Mouse (Mus musculus) hindbrain, embryonic 11.5 days (tissue): ENCODE measurements around the gene Tmem51. TPM values are rescaled to one million over a fixed set of nuclear protein-coding genes. Genes with fewer than 3 reads are reported as not detected.

Source experiments
- ATAC-seq: fragments of 200-750 bp; cut with Nextera tagmentation; 2 replicates; pipeline ENCODE4 v1.8.0; 2017; ENCODE audit warnings: mild to moderate bottlenecking, moderate TSS enrichment, moderate library complexity; ENCODE audit not compliant: low FRiP score
- DNase-seq: peaks from one replicate; pipeline ENCODE4 v3.0.0-alpha.2; 2015; ENCODE audit warnings: low spot score
- H3K27ac ChIP-seq: fragments of 300-500 bp; sonication (generic); 2 replicates; pipeline ENCODE4 v1.5.1; 2014; ENCODE audit warnings: mild to moderate bottlenecking, low read depth, low read length
- H3K27me3 ChIP-seq: fragments of 300-500 bp; sonication (generic); 2 replicates; pipeline ENCODE4 v1.6.1; 2014; ENCODE audit warnings: mild to moderate bottlenecking, low read length, moderate library complexity, mixed read lengths; ENCODE audit not compliant: control insufficient read depth, insufficient read depth
- H3K36me3 ChIP-seq: fragments of 300-500 bp; sonication (generic); 2 replicates; pipeline ENCODE4 v1.6.1; 2014; ENCODE audit warnings: mild to moderate bottlenecking, low read length, moderate library complexity, mixed read lengths; ENCODE audit not compliant: control insufficient read depth, insufficient read depth
- H3K4me1 ChIP-seq: fragments of 300-500 bp; sonication (generic); replicated peaks from 2 replicates; pipeline ENCODE4 v1.6.1; 2014; ENCODE audit warnings: low read length, mixed read lengths; ENCODE audit not compliant: control insufficient read depth, insufficient read depth
- H3K4me2 ChIP-seq: fragments of 300-500 bp; sonication (generic); replicated peaks from 2 replicates; pipeline ENCODE4 v1.6.1; 2014; ENCODE audit warnings: mild to moderate bottlenecking, low read depth, low read length
- H3K4me3 ChIP-seq: fragments of 300-500 bp; sonication (generic); 2 replicates; pipeline ENCODE4 v1.5.1; 2014; ENCODE audit warnings: low read depth, low read length
- H3K9ac ChIP-seq: fragments of 300-500 bp; sonication (generic); 2 replicates; pipeline ENCODE4 v1.6.1; 2014; ENCODE audit warnings: low read depth, low read length
- H3K9me3 ChIP-seq: fragments of 300-500 bp; sonication (generic); 2 replicates; pipeline ENCODE4 v1.6.1; 2016; ENCODE audit warnings: low read length; ENCODE audit not compliant: control insufficient read depth
- WGBS: fragments of 180-500 bp; shearing (Covaris S2); extraction: QIAGEN DNeasy Blood & Tissue Kit; methylation state at CpG from one replicate; pipeline ENCODE4 v1.1.7; 2014; 5-methylcytosine and 5-hydroxymethylcytosine counted together
- polyA plus RNA-seq: library from polyadenylated mRNA; unstranded; fragments of >200 nt; fragmentation: Nextera tagmentation; extraction: Ambion mirVana; gene quantifications from 2 replicates; pipeline ENCODE4 v1.2.1, GENCODE M21; 2014

Gene Tmem51
- polyA plus RNA-seq, 1 experiment from 2014 or later, result 8.1 TPM

GRCm38 (mm10) chr4:142068899-142069812 lies 14.9 kb downstream of the Tmem51 start:
- Histone ChIP-seq H3K4me2 (no peak overlapping the region), H3K9me3 (no peaks in the 10 kb centered on the region), H3K4me3 (no peak overlapping the region), H3K9ac (no peak overlapping the region), H3K36me3 (no peaks in the 10 kb centered on the region), H3K27me3 (peaks cover 8% of the 10 kb centered on the region; the same call in 1 of the 2 replicates), H3K4me1 (0 out of 2 replicates have a peak, but pooled peaks cover 2% of the 10 kb centered on the region), H3K27ac (no peak overlapping the region)
- ATAC-seq, result 0 out of 2 replicates have a peak, but pooled peaks have one; percentile 33
- 23% methylated on average over 18 of the region's 18 CpGs for WGBS
- DNase-seq, result no peak

DNA sequence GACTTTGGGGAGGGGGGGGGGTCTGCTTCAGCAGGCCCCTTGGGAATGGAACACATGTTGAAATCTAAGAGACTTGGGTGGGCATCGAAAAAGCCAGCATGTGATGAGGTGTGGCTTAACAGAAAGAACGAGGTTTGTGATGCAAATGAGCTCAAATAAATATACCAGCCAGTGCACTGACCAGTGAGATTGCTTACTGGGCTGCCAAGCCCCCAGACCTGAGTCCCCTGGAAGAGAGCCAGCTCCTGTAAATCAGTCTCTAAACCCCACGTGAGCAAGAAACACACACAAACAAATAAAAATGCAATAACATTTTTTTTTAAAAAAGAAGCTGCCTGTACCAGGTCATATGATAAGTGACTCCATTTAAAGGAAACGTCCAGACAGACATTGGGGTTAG lies 17.5 kb downstream of the Tmem51 start:
- ATAC-seq, result no peak
- Histone ChIP-seq H3K9me3 (no peaks in the 10 kb centered on the region), H3K4me3 (no peak overlapping the region), H3K9ac (no peak overlapping the region), H3K4me2 (no peak overlapping the region), H3K27ac (no peak overlapping the region), H3K36me3 (no peaks in the 10 kb centered on the region), H3K27me3 (peaks cover 5% of the 10 kb centered on the region; the same call in 1 of the 2 replicates), H3K4me1 (0 out of 2 replicates have a peak, but pooled peaks cover 2% of the 10 kb centered on the region)
- DNase-seq, result no peak
- WGBS, result 57% methylated on average over 4 of the region's 4 CpGs

DNA sequence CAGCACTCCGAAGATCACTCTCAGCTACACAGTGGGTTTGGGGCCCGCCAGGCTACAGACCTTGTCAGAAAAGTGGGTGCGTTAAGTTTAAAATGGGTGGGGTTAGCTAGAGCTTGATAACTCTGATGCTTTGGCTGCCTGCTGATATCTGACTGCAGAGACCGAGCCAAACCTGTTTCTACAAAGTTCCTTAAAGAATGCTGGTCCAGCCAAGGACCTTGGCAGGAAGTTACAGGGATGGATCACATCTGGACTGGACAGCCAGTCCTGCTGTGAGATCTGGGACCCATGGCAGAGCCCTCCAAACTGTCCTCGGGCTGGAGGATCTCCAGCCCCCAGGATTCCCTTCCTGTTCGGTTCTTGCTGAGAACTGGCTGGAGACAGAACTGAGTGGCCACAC lies 18.3 kb downstream of the Tmem51 start:
- Histone ChIP-seq H3K27ac (no peak overlapping the region), H3K9me3 (no peaks in the 10 kb centered on the region), H3K27me3 (peaks cover 5% of the 10 kb centered on the region; the same call in 1 of the 2 replicates), H3K36me3 (no peaks in the 10 kb centered on the region), H3K4me2 (no peak overlapping the region), H3K9ac (no peak overlapping the region), H3K4me1 (0 out of 2 replicates have a peak, but pooled peaks cover 2% of the 10 kb centered on the region), H3K4me3 (no peak overlapping the region)
- DNase-seq (no peak), ATAC-seq (no peak)
- WGBS, result 75% methylated on average over 6 of the region's 6 CpGs

- Histone ChIP-seq H3K36me3 (no peaks in the 10 kb centered on the region), H3K27ac (no peak overlapping the region), H3K9me3 (no peaks in the 10 kb centered on the region), H3K4me2 (no peak overlapping the region), H3K9ac (no peak overlapping the region), H3K4me3 (no peak overlapping the region), H3K27me3 (peaks cover 1% of the 10 kb centered on the region; the same call in 1 of the 2 replicates), H3K4me1 (0 out of 2 replicates have a peak, but pooled peaks cover 2% of the 10 kb centered on the region)
- ATAC-seq (no peak), DNase-seq (no peak)
- WGBS, result 75% methylated on average over 8 of the region's 8 CpGs
Observed at GRCm38 (mm10) chr4:142065270-142065669, 18.8 kb downstream of the Tmem51 start.

DNA sequence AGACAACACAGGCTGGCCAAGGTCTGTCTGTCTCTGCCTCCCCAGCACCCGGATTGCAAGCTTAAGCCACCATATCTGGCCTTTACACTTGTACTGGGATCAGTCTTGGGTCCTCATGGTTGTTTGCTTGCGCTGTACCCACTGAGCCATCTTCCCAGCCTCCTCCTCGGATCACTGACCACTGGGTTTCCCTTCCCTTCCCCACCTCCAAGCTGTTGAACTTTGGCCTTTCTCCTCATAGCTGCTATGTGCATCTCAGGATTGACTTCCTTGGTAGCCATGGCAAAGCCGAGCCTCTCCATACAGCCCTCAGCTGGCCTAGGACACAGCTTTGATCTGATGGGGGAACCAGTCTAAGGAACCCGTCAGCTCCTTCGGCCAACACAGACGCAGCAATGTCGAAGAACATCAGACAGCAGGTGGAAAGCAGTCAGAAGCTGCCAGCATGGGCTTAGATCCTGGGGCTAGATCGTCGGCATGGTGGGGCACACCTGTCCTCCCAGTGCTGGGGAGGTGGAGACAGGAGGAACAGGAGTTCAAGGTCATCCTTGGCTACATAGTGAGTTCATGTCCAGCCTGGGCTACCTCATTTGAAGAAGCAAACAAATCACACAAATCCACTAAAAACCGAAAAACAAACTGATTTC lies 19.4 kb downstream of the Tmem51 start:
- Histone ChIP-seq H3K36me3 (no peaks in the 10 kb centered on the region), H3K4me2 (no peak overlapping the region), H3K9me3 (no peaks in the 10 kb centered on the region), H3K4me1 (0 out of 2 replicates have a peak, but pooled peaks cover 2% of the 10 kb centered on the region), H3K4me3 (no peak overlapping the region), H3K9ac (no peak overlapping the region), H3K27ac (no peak overlapping the region), H3K27me3 (no peaks in the 10 kb centered on the region)
- no peak for ATAC-seq
- DNase-seq, result no peak
- 92% methylated on average over 11 of the region's 11 CpGs for WGBS

DNA sequence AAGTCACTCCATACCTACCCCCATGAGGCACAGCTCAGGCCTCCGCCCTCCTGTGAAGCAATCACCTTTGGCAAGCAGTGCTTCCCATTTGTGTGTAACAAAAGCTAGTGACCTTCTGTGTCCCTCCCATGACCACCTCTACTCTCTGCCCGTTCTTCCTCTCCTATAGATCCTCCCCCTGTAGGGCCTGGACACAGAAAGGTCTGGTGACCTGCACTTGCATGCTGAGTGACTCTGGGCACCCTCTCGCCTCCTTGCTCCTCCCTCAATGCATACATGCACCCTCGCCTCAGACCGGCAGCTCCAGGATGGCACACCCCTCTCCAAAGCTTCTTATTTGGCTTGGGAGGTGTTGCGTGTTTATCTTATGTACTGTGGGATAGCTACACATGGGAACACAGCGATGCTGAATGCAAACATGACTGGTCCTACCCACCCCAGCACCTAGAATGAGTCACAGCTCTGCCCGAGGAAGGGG lies 21.0 kb downstream of the Tmem51 start:
- H3K9ac ChIP-seq, result no peak overlapping the region
- H3K9me3 ChIP-seq, result no peaks in the 10 kb centered on the region
- ATAC-seq (no peak), DNase-seq (no peak)
- WGBS, result 87% methylated on average over 8 of the region's 8 CpGs
- H3K36me3 ChIP-seq, result no peaks in the 10 kb centered on the region
- H3K4me1 ChIP-seq, result no peaks in the 10 kb centered on the region
- H3K4me2 ChIP-seq, result no peak overlapping the region
- H3K27ac ChIP-seq, result no peak overlapping the region
- H3K27me3 ChIP-seq, result no peaks in the 10 kb centered on the region
- H3K4me3 ChIP-seq, result no peak overlapping the region

- 72% methylated on average over 23 of the region's 23 CpGs for WGBS
- H3K4me1 ChIP-seq, result no peaks in the 10 kb centered on the region
- no peaks in the 10 kb centered on the region for H3K36me3 ChIP-seq
- no peak overlapping the region for H3K27ac ChIP-seq
- DNase-seq (no peak), ATAC-seq (no peak)
- H3K27me3 ChIP-seq, result no peaks in the 10 kb centered on the region
- no peak overlapping the region for H3K4me2 ChIP-seq
- H3K4me3 ChIP-seq, result no peak overlapping the region
- H3K9me3 ChIP-seq, result no peaks in the 10 kb centered on the region
- H3K9ac ChIP-seq, result no peak overlapping the region
Observed at GRCm38 (mm10) chr4:142061485-142062240, 22.4 kb downstream of the Tmem51 start.
